Mouse (Mus musculus): Measurements from ENCODE around the gene Ptms.
"Not testable (repeated sequence)": the region's sequence is repeated elsewhere in the genome, so short reads cannot be mapped to it uniquely, and the experiment has no call there.

The Ptms gene

DNA sequence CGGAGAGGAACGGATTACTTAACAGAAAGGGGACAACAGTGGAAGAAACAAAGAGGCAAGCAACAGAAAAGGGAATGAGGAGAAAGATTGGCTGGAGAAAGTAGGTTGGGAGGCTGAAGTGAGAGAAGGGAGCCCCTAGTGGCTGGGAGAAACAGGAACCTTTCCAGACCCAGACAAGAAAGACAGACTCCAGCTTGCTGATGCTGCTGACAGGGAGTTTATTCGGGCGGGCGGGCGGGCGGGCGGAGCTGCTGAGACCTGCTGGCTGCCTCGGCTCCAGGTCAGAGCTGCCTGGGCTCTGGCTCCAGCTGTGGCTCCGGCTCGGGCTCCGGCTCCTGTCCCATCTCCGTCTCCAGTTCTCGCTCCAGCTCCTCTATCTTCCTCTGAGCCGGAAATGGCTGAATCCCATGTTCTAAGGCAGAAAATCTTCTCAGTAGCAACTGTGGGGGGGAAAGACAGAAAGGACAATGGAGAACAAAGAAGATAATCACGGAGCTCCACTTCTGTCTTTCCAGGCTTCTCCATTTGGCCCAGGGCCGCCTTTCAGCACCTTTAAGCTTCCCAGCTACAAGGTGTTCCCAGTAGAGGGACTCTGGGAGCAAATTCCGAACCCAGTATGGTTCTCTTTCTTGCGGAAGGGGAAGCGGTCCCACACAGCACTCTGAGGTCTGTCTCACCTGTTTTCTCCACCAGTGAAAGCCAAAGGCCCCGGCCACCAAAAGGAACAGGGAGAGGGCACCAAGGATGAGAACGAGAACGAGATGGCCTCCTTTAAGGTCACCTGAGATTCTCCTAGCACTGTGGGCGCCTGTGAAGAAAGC, 15.5 kb downstream of the Ptms start:
- peaks cover 85% of the 10 kb centered on the region for H3K4me1 ChIP-seq (replicated peaks; ENCODE audit: low read depth, low read length)
- TF ChIP-seq CTCF (conservative IDR thresholded peaks at IDR 0.05; ENCODE audit: low read length), result peak; percentile 15; the same call in 1 of the 2 replicates
- TF ChIP-seq NANOG (IDR thresholded peaks at IDR 0.05; ENCODE audit: borderline replicate concordance, low read length), result no peak
- TF ChIP-seq POU5F1 (IDR thresholded peaks at IDR 0.05; ENCODE audit: borderline replicate concordance, low read length), result no peak
- no peaks in the 10 kb centered on the region for H3K36me3 ChIP-seq (ENCODE audit: insufficient read depth, low read length)

GRCm38 (mm10) chr6:124903580-124904151, 16.2 kb downstream of the Ptms start:
- Histone ChIP-seq H3K4me1 (replicated peaks; ENCODE audit: low read depth, low read length) (peaks cover 81% of the 10 kb centered on the region), H3K9me3 (ENCODE audit: low read length) (no peaks in the 10 kb centered on the region), H3K36me3 (ENCODE audit: insufficient read depth, low read length) (no peaks in the 10 kb centered on the region), H3K27me3 (ENCODE audit: insufficient read depth, low read length) (peaks cover 5% of the 10 kb centered on the region; the same call in 1 of the 2 replicates), H3K4me3 (replicated peaks; ENCODE audit: low read length) (peak overlapping the region; percentile 79)
- TF ChIP-seq POU5F1 (IDR thresholded peaks at IDR 0.05; ENCODE audit: borderline replicate concordance, low read length) (no peak), NANOG (IDR thresholded peaks at IDR 0.05; ENCODE audit: borderline replicate concordance, low read length) (no peak), CTCF (conservative IDR thresholded peaks at IDR 0.05; ENCODE audit: low read length) (peak; percentile 91)

More for the DNA sequence above, 15.5 kb downstream of the Ptms start:
- Histone ChIP-seq H3K27me3 (ENCODE audit: insufficient read depth, low read length) (peaks cover 5% of the 10 kb centered on the region; the same call in 1 of the 2 replicates), H3K4me3 (replicated peaks; ENCODE audit: low read length) (peak overlapping the region; percentile 79), H3K9me3 (ENCODE audit: low read length) (no peaks in the 10 kb centered on the region)

GRCm38 (mm10) chr6:124901851-124902250, 18.1 kb downstream of the Ptms start:
- H3K4me1 ChIP-seq (replicated peaks; ENCODE audit: low read depth, low read length), result peaks cover 72% of the 10 kb centered on the region
- H3K4me3 ChIP-seq (replicated peaks; ENCODE audit: low read length), result no peak overlapping the region
- no peaks in the 10 kb centered on the region for H3K27me3 ChIP-seq (ENCODE audit: insufficient read depth, low read length)
- TF ChIP-seq NANOG (IDR thresholded peaks at IDR 0.05; ENCODE audit: borderline replicate concordance, low read length), result no peak
- no peak for TF ChIP-seq POU5F1 (IDR thresholded peaks at IDR 0.05; ENCODE audit: borderline replicate concordance, low read length)
- TF ChIP-seq CTCF (conservative IDR thresholded peaks at IDR 0.05; ENCODE audit: low read length), result no peak
- H3K36me3 ChIP-seq (ENCODE audit: insufficient read depth, low read length), result no peaks in the 10 kb centered on the region
- no peaks in the 10 kb centered on the region for H3K9me3 ChIP-seq (ENCODE audit: low read length)

DNA sequence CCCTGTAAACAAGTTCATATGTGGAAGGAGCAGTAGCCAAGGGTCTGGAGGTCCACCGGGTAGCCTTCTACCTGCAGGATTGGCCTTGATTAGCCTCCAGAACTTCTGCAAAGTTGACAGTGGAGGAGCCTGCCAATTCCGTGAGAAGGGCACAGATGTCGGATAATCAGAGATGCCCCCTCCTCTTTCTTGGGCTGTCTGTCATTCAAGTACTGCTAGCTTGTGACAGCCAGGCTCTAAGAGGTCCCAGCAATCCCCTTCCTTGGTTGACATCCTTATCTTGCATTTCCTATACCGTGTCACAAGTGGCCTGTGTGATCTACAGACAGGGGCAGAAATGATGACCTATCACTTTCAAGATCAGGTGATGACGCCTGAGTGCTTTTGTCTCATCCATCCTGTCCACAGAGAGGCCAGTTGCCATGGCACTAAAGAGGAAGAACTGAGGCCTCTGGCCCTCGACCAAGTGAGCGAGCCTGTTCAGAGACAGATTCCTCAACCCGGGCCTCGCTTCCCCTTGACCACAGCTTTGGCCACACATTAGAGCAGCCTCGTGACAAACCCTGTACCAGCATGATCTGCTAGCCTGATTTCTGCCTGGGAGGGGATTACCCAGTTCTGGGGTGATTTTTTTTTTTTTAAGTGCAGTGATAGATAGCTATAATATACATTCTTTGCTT, 19.0 kb downstream of the Ptms start:
- no peak for TF ChIP-seq POU5F1 (IDR thresholded peaks at IDR 0.05; ENCODE audit: borderline replicate concordance, low read length)
- TF ChIP-seq NANOG (IDR thresholded peaks at IDR 0.05; ENCODE audit: borderline replicate concordance, low read length), result no peak
- no peak for TF ChIP-seq CTCF (conservative IDR thresholded peaks at IDR 0.05; ENCODE audit: low read length)
- peaks cover 67% of the 10 kb centered on the region for H3K4me1 ChIP-seq (replicated peaks; ENCODE audit: low read depth, low read length)
- no peaks in the 10 kb centered on the region for H3K9me3 ChIP-seq (ENCODE audit: low read length)
- no peaks in the 10 kb centered on the region for H3K36me3 ChIP-seq (ENCODE audit: insufficient read depth, low read length)
- no peaks in the 10 kb centered on the region for H3K27me3 ChIP-seq (ENCODE audit: insufficient read depth, low read length)
- H3K4me3 ChIP-seq (replicated peaks; ENCODE audit: low read length), result peak overlapping the region; percentile 29; the same call in 1 of the 2 replicates

DNA sequence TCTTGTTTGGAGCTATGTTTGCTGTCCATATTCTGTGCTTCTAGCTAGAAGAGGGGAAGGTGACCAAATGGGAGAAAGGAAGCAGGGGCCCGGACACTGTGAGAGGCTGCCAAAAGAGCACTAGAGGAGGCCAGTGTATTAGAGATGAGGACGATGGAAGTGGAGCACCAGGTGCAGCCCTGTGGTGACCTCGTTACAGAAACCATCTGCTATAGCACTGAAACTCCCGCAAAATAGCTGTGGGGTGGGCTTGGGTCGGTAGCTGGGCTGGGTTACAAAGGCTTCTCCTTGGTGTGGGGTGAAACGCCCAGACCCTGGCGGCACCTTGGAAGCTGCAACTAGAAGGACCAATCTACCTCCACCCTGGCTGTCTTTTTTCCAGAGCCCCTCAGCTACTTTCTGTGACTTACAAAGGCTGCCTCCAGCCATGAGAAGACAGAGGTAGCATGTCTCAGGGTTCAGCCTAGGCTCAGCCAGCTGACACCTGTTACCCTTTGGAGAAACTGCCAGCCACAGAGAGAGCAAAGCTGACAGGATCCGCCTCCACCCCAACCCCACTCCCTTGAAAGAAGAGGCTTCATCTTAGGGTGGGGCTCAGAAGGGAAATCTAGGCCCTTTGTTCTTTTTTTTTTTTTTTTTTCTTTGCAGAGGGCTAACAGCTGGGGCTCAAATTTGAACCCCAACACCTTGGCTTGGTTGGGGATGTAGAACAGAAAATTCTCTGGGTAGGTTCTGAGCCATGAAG, 19.7 kb downstream of the Ptms start:
- H3K4me3 ChIP-seq (replicated peaks; ENCODE audit: low read length), result peak overlapping the region; percentile 29; the same call in 1 of the 2 replicates
- H3K36me3 ChIP-seq (ENCODE audit: insufficient read depth, low read length), result no peaks in the 10 kb centered on the region
- H3K4me1 ChIP-seq (replicated peaks; ENCODE audit: low read depth, low read length), result peaks cover 63% of the 10 kb centered on the region
- no peaks in the 10 kb centered on the region for H3K27me3 ChIP-seq (ENCODE audit: insufficient read depth, low read length)
- no peaks in the 10 kb centered on the region for H3K9me3 ChIP-seq (ENCODE audit: low read length)
- TF ChIP-seq POU5F1 (IDR thresholded peaks at IDR 0.05; ENCODE audit: borderline replicate concordance, low read length) (no peak), CTCF (conservative IDR thresholded peaks at IDR 0.05; ENCODE audit: low read length) (no peak), NANOG (IDR thresholded peaks at IDR 0.05; ENCODE audit: borderline replicate concordance, low read length) (no peak)

DNA sequence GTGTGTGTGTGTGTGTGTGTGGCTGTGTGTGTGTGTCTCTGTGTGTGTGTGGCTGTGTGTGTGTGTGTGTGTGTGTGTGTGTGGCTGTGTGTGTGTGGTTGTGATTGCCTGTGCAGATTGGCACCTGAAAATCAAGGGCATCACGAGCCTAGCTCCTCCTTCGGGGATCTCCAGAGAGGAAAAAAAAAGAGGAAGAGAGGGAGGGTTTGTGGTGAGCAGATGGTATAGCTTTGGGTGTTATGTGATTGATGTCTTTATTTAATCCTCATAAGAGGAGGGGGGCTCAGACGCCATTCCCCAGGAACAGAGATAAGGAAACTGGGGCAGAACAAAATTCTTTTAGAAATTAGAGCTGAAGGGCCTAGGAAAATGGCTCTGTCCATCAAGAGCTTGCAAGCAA, 21.5 kb downstream of the Ptms start:
- Histone ChIP-seq H3K36me3 (ENCODE audit: insufficient read depth, low read length) (no peaks in the 10 kb centered on the region), H3K27me3 (ENCODE audit: insufficient read depth, low read length) (no peaks in the 10 kb centered on the region), H3K4me1 (replicated peaks; ENCODE audit: low read depth, low read length) (peaks cover 54% of the 10 kb centered on the region), H3K9me3 (ENCODE audit: low read length) (no peaks in the 10 kb centered on the region), H3K4me3 (replicated peaks; ENCODE audit: low read length) (no peak overlapping the region)
- TF ChIP-seq NANOG (IDR thresholded peaks at IDR 0.05; ENCODE audit: borderline replicate concordance, low read length), result no peak
- no peak for TF ChIP-seq CTCF (conservative IDR thresholded peaks at IDR 0.05; ENCODE audit: low read length)
- no peak for TF ChIP-seq POU5F1 (IDR thresholded peaks at IDR 0.05; ENCODE audit: borderline replicate concordance, low read length)

GRCm38 (mm10) chr6:124894113-124894512, 25.8 kb downstream of the Ptms start:
- not testable (repeated sequence) for H3K4me3 ChIP-seq (replicated peaks; ENCODE audit: low read length); H3K9me3 ChIP-seq (ENCODE audit: low read length); H3K36me3 ChIP-seq (ENCODE audit: insufficient read depth, low read length); H3K27me3 ChIP-seq (ENCODE audit: insufficient read depth, low read length)
- peaks cover 26% of the 10 kb centered on the region for H3K4me1 ChIP-seq (replicated peaks; ENCODE audit: low read depth, low read length)

DNA sequence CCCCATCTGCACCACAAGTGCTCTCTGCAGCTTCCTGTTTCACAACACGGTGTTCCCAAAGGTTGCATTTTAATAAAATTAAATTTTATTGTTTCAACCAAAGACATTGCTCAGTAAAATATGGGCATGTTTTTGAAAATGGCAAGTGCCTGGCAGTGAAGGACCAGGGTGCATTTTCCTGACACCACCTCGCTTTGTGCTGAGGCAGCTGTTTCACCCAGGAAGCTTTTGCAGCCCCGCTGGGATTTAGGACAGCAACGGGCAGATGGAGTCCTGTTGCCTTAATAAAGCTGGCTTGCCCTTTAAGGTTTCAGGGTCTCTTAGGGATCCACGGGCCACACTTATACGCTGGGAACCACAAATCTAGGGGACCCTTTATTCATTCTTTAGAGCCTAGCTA, 28.9 kb downstream of the Ptms start:
- Histone ChIP-seq H3K9me3 (ENCODE audit: low read length) (no peaks in the 10 kb centered on the region), H3K4me3 (replicated peaks; ENCODE audit: low read length) (no peak overlapping the region), H3K36me3 (ENCODE audit: insufficient read depth, low read length) (no peaks in the 10 kb centered on the region), H3K4me1 (replicated peaks; ENCODE audit: low read depth, low read length) (peaks cover 18% of the 10 kb centered on the region), H3K27me3 (ENCODE audit: insufficient read depth, low read length) (peaks cover 8% of the 10 kb centered on the region; the same call in 1 of the 2 replicates)
- TF ChIP-seq POU5F1 (IDR thresholded peaks at IDR 0.05; ENCODE audit: borderline replicate concordance, low read length) (no peak), CTCF (conservative IDR thresholded peaks at IDR 0.05; ENCODE audit: low read length) (no peak), NANOG (IDR thresholded peaks at IDR 0.05; ENCODE audit: borderline replicate concordance, low read length) (no peak)

Measured in E14TG2a.4 (cell line).